Mouse (Mus musculus): ENCODE results near the gene D230025D16Rik. TPM values are rescaled to one million over a fixed set of nuclear protein-coding genes. Genes with fewer than 3 reads are reported as not detected.
"Not testable (repeated sequence)": the region's sequence is repeated elsewhere in the genome, so short reads cannot be mapped to it uniquely, and the experiment has no call there.

The D230025D16Rik gene
- polyA plus RNA-seq, 1 experiment from 2014 or later, result 38.2 TPM

- H3K27me3 ChIP-seq, result peaks cover 12% of the 10 kb centered on the region
- 3% methylated on average over 43 of the region's 43 CpGs for WGBS
- H3K36me3 ChIP-seq, result no peaks in the 10 kb centered on the region
- peaks cover 34% of the 10 kb centered on the region for H3K4me1 ChIP-seq
- ATAC-seq (ENCODE audit: borderline replicate concordance, extremely low read depth, low FRiP score, low TSS enrichment), result peak; percentile 31
- peak within 1 kb of the TSS; percentile 56 for H3K4me3 ChIP-seq
- no peaks in the 10 kb centered on the region for H3K9me3 ChIP-seq
- peak within 1 kb of the TSS; percentile 50 for H3K9ac ChIP-seq
- H3K4me2 ChIP-seq, result peak within 1 kb of the TSS; percentile 88
- H3K27ac ChIP-seq, result peak within 1 kb of the TSS; percentile 65
Measured at GRCm38 (mm10) chr8:105289805-105290460, 65.0 kb downstream of the D230025D16Rik start, which contains the start of gene 4931428F04Rik. Gene 4931428F04Rik (minus strand): TSS chr8:105289864.

GRCm38 (mm10) chr8:105290554-105291314 is 65.8 kb downstream of the D230025D16Rik start:
- no peaks in the 10 kb centered on the region for H3K36me3 ChIP-seq
- no peaks in the 10 kb centered on the region for H3K9me3 ChIP-seq
- H3K4me1 ChIP-seq, result peaks cover 32% of the 10 kb centered on the region
- peaks cover 12% of the 10 kb centered on the region for H3K27me3 ChIP-seq
- H3K9ac ChIP-seq, result no peak overlapping the region
- H3K27ac ChIP-seq, result no peak overlapping the region
- peak overlapping the region; percentile 56 for H3K4me3 ChIP-seq
- peak overlapping the region; percentile 88 for H3K4me2 ChIP-seq
- no peak for ATAC-seq (ENCODE audit: borderline replicate concordance, extremely low read depth, low FRiP score, low TSS enrichment)
- 7% methylated on average over 31 of the region's 31 CpGs for WGBS

GRCm38 (mm10) chr8:105291364-105291763 is 66.4 kb downstream of the D230025D16Rik start:
- not testable (repeated sequence) for H3K36me3 ChIP-seq

GRCm38 (mm10) chr8:105291802-105292201 is 66.9 kb downstream of the D230025D16Rik start:
- H3K9me3 ChIP-seq; H3K9ac ChIP-seq; ATAC-seq (ENCODE audit: borderline replicate concordance, extremely low read depth, low FRiP score, low TSS enrichment); H3K27ac ChIP-seq; H3K4me2 ChIP-seq; H3K4me3 ChIP-seq; H3K36me3 ChIP-seq: not testable (repeated sequence)
- WGBS, result 58% methylated on average over 3 of the region's 3 CpGs
- Histone ChIP-seq H3K4me1 (peaks cover 39% of the 10 kb centered on the region), H3K27me3 (peaks cover 12% of the 10 kb centered on the region)

More at GRCm38 (mm10) chr8:105291364-105291763, 66.4 kb downstream of the D230025D16Rik start:
- peaks cover 34% of the 10 kb centered on the region for H3K4me1 ChIP-seq
- not testable (repeated sequence) for ATAC-seq (ENCODE audit: borderline replicate concordance, extremely low read depth, low FRiP score, low TSS enrichment); H3K9ac ChIP-seq; H3K4me3 ChIP-seq; H3K9me3 ChIP-seq; H3K27ac ChIP-seq; H3K4me2 ChIP-seq
- peaks cover 12% of the 10 kb centered on the region for H3K27me3 ChIP-seq
- WGBS, result 80% methylated on average over 8 of the region's 8 CpGs

GRCm38 (mm10) chr8:105292471-105292870 is 67.5 kb downstream of the D230025D16Rik start:
- H3K9me3 ChIP-seq, result no peaks in the 10 kb centered on the region
- H3K4me1 ChIP-seq, result peaks cover 44% of the 10 kb centered on the region
- no peak overlapping the region for H3K4me2 ChIP-seq
- no peak for ATAC-seq (ENCODE audit: borderline replicate concordance, extremely low read depth, low FRiP score, low TSS enrichment)
- 67% methylated on average over 7 of the region's 7 CpGs for WGBS
- no peak overlapping the region for H3K4me3 ChIP-seq
- no peak overlapping the region for H3K27ac ChIP-seq
- peaks cover 12% of the 10 kb centered on the region for H3K27me3 ChIP-seq
- H3K9ac ChIP-seq, result no peak overlapping the region
- no peaks in the 10 kb centered on the region for H3K36me3 ChIP-seq

GRCm38 (mm10) chr8:105293405-105293804 is 68.5 kb downstream of the D230025D16Rik start:
- no peaks in the 10 kb centered on the region for H3K36me3 ChIP-seq
- peaks cover 41% of the 10 kb centered on the region for H3K4me1 ChIP-seq
- no peaks in the 10 kb centered on the region for H3K9me3 ChIP-seq
- no peak for ATAC-seq (ENCODE audit: borderline replicate concordance, extremely low read depth, low FRiP score, low TSS enrichment)
- peaks cover 12% of the 10 kb centered on the region for H3K27me3 ChIP-seq
- 71% methylated on average over 19 of the region's 19 CpGs for WGBS
- peak overlapping the region; percentile 22; the same call in 1 of the 2 replicates for H3K4me2 ChIP-seq
- no peak overlapping the region for H3K9ac ChIP-seq
- no peak overlapping the region for H3K4me3 ChIP-seq
- H3K27ac ChIP-seq, result no peak overlapping the region

- WGBS, result 52% methylated on average over 9 of the region's 9 CpGs
- Histone ChIP-seq H3K4me2 (peak overlapping the region; percentile 46), H3K9ac (0 out of 2 replicates have a peak overlapping the region, but pooled peaks have one; percentile 8), H3K4me3 (peak overlapping the region; percentile 34), H3K27ac (0 out of 2 replicates have a peak overlapping the region, but pooled peaks have one; percentile 80), H3K36me3 (peaks cover 4% of the 10 kb centered on the region), H3K27me3 (peaks cover 11% of the 10 kb centered on the region), H3K9me3 (no peaks in the 10 kb centered on the region), H3K4me1 (peaks cover 42% of the 10 kb centered on the region)
- no peak for ATAC-seq (ENCODE audit: borderline replicate concordance, extremely low read depth, low FRiP score, low TSS enrichment)
Measured at GRCm38 (mm10) chr8:105294776-105295175, 69.8 kb downstream of the D230025D16Rik start.

- Histone ChIP-seq H3K36me3 (peaks cover 9% of the 10 kb centered on the region), H3K4me1 (peaks cover 40% of the 10 kb centered on the region), H3K9ac (0 out of 2 replicates have a peak overlapping the region, but pooled peaks have one; percentile 8), H3K4me2 (peak overlapping the region; percentile 46), H3K4me3 (peak overlapping the region; percentile 34), H3K9me3 (no peaks in the 10 kb centered on the region), H3K27me3 (peaks cover 6% of the 10 kb centered on the region), H3K27ac (peak overlapping the region; percentile 80)
- ATAC-seq (ENCODE audit: borderline replicate concordance, extremely low read depth, low FRiP score, low TSS enrichment), result no peak
- 53% methylated on average over 11 of the region's 11 CpGs for whole genome bisulfite sequencing
Measured at GRCm38 (mm10) chr8:105295256-105295655, 70.3 kb downstream of the D230025D16Rik start.

- Histone ChIP-seq H3K9me3 (no peaks in the 10 kb centered on the region), H3K4me2 (peak within 1 kb of the TSS; percentile 91), H3K9ac (peak within 1 kb of the TSS; percentile 94), H3K4me1 (peaks cover 33% of the 10 kb centered on the region), H3K36me3 (peaks cover 17% of the 10 kb centered on the region), H3K27ac (peak within 1 kb of the TSS; percentile 80), H3K27me3 (no peaks in the 10 kb centered on the region), H3K4me3 (peak within 1 kb of the TSS; percentile 98)
- WGBS, result 44% methylated on average over 11 of the region's 11 CpGs
- no peak for ATAC-seq (ENCODE audit: borderline replicate concordance, extremely low read depth, low FRiP score, low TSS enrichment)
Measured at GRCm38 (mm10) chr8:105295895-105296573, 71.1 kb downstream of the D230025D16Rik start, which contains the start of gene Exoc3l. Gene Exoc3l (minus strand): TSS chr8:105296101.

- H3K36me3 ChIP-seq, result peaks cover 31% of the 10 kb centered on the region
Measured at GRCm38 (mm10) chr8:105297511-105298192, 72.7 kb downstream of the D230025D16Rik start, which contains the start of gene E2f4. Gene E2f4 (plus strand): TSS chr8:105297663.

More at GRCm38 (mm10) chr8:105297511-105298192, 72.7 kb downstream of the D230025D16Rik start, which contains the start of gene E2f4:
- Histone ChIP-seq H3K4me2 (peak within 1 kb of the TSS; percentile 91), H3K4me1 (peaks cover 33% of the 10 kb centered on the region), H3K4me3 (peak within 1 kb of the TSS; percentile 98), H3K27ac (peak within 1 kb of the TSS; percentile 80), H3K27me3 (no peaks in the 10 kb centered on the region), H3K9ac (peak within 1 kb of the TSS; percentile 94), H3K9me3 (no peaks in the 10 kb centered on the region)
- WGBS, result under 1% methylated on average over 58 of the region's 58 CpGs
- peak; percentile 83 for ATAC-seq (ENCODE audit: borderline replicate concordance, extremely low read depth, low FRiP score, low TSS enrichment)
